Mouse (Mus musculus) heart, postnatal 0 days (tissue): ENCODE results near the gene Gm48551.

Source experiments
- CTCF ChIP-seq: IDR thresholded peaks from 2 replicates; pipeline ENCODE4 v1.5.1; 2016; ENCODE audit warnings: antibody characterized with exemption, control low read depth, low read depth
- EP300 ChIP-seq: IDR thresholded peaks from 2 replicates; pipeline ENCODE4 v1.6.1; 2016; ENCODE audit warnings: antibody characterized with exemption, low read depth

DNA sequence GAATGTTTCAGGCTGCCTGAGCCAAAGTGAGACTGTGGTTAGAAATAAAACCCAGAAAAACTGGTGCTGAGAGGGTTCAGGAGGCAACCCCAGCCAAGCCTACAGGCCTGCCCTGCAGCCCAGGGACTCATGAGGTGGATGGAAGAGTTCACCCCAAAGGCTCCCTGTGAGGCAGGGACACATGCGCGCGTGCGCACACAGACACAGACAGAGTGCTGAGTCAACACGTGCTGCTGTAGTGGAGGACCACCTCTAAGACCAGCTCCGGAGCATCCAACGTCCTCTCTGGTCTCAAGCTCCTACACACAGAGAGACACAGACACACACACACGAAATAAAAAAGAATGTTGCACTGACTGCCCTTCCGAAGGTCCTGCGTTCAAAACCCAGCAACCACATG, 8.9 kb upstream of the Gm48551 start:
- TF ChIP-seq CTCF (no peak), EP300 (no peak)
